Mouse (Mus musculus): ENCODE data around the gene Rbm20. TPM values are rescaled to one million over a fixed set of nuclear protein-coding genes. Genes with fewer than 3 reads are reported as not detected.

Rbm20 gene
- polyA plus RNA-seq, 1 experiment from 2014 or later = 0.98 TPM

- no peak overlapping the region for H3K4me3 ChIP-seq
- H3K4me2 ChIP-seq (replicated peaks) = no peak overlapping the region
- peaks cover 24% of the 10 kb centered on the region for H3K4me1 ChIP-seq
- peaks cover 6% of the 10 kb centered on the region; the same call in 1 of the 2 replicates for H3K27me3 ChIP-seq (replicated peaks)
- ATAC-seq (ENCODE audit: low FRiP score, low read depth) = no peak
- no peaks in the 10 kb centered on the region for H3K36me3 ChIP-seq
- WGBS = 84% methylated on average over 4 of the region's 4 CpGs
- no peak overlapping the region for H3K9ac ChIP-seq
- H3K9me3 ChIP-seq = no peaks in the 10 kb centered on the region
- no peak overlapping the region for H3K27ac ChIP-seq
These were observed 177.9 kb downstream of the Rbm20 start for GRCm38 (mm10) chr19:53854978-53855377.

- Histone ChIP-seq H3K9me3 (no peaks in the 10 kb centered on the region), H3K9ac (no peak overlapping the region), H3K27me3 (replicated peaks) (peaks cover 6% of the 10 kb centered on the region; the same call in 1 of the 2 replicates), H3K4me1 (peaks cover 19% of the 10 kb centered on the region), H3K4me2 (replicated peaks) (no peak overlapping the region), H3K4me3 (no peak overlapping the region), H3K36me3 (no peaks in the 10 kb centered on the region), H3K27ac (no peak overlapping the region)
- no peak for ATAC-seq (ENCODE audit: low FRiP score, low read depth)
- WGBS = 85% methylated on average over 5 of the region's 5 CpGs
These were observed 178.7 kb downstream of the Rbm20 start for GRCm38 (mm10) chr19:53855781-53856180.

GRCm38 (mm10) chr19:53856794-53857193 lies 179.7 kb downstream of the Rbm20 start:
- no peak for ATAC-seq (ENCODE audit: low FRiP score, low read depth)
- Histone ChIP-seq H3K9ac (no peak overlapping the region), H3K4me1 (peaks cover 19% of the 10 kb centered on the region)

GRCm38 (mm10) chr19:53857962-53858361 lies 180.9 kb downstream of the Rbm20 start:
- 84% methylated on average over 6 of the region's 6 CpGs for WGBS

More at GRCm38 (mm10) chr19:53856794-53857193, 179.7 kb downstream of the Rbm20 start:
- no peak overlapping the region for H3K27ac ChIP-seq
- no peak overlapping the region for H3K4me2 ChIP-seq (replicated peaks)
- no peaks in the 10 kb centered on the region for H3K9me3 ChIP-seq
- 59% methylated on average over 9 of the region's 9 CpGs for WGBS
- no peaks in the 10 kb centered on the region for H3K36me3 ChIP-seq
- no peak overlapping the region for H3K4me3 ChIP-seq
- peaks cover 6% of the 10 kb centered on the region; the same call in 1 of the 2 replicates for H3K27me3 ChIP-seq (replicated peaks)

GRCm38 (mm10) chr19:53859149-53859548 lies 182.0 kb downstream of the Rbm20 start:
- H3K9ac ChIP-seq = no peak overlapping the region
- no peak overlapping the region for H3K4me2 ChIP-seq (replicated peaks)
- H3K27me3 ChIP-seq (replicated peaks) = peaks cover 6% of the 10 kb centered on the region; the same call in 1 of the 2 replicates
- no peaks in the 10 kb centered on the region for H3K4me1 ChIP-seq
- H3K9me3 ChIP-seq = no peaks in the 10 kb centered on the region
- H3K27ac ChIP-seq = no peak overlapping the region
- no peak overlapping the region for H3K4me3 ChIP-seq
- no peaks in the 10 kb centered on the region for H3K36me3 ChIP-seq
- WGBS = 19% methylated on average over 9 of the region's 9 CpGs
- ATAC-seq (ENCODE audit: low FRiP score, low read depth) = 0 out of 2 replicates have a peak, but pooled peaks have one; percentile 29

More at GRCm38 (mm10) chr19:53857962-53858361, 180.9 kb downstream of the Rbm20 start:
- Histone ChIP-seq H3K9me3 (no peaks in the 10 kb centered on the region), H3K36me3 (no peaks in the 10 kb centered on the region), H3K27ac (no peak overlapping the region), H3K27me3 (replicated peaks) (peaks cover 6% of the 10 kb centered on the region; the same call in 1 of the 2 replicates), H3K4me1 (peaks cover 10% of the 10 kb centered on the region), H3K4me2 (replicated peaks) (no peak overlapping the region), H3K9ac (no peak overlapping the region), H3K4me3 (no peak overlapping the region)
- no peak for ATAC-seq (ENCODE audit: low FRiP score, low read depth)

- Histone ChIP-seq H3K4me1 (no peaks in the 10 kb centered on the region), H3K27ac (no peak overlapping the region), H3K4me3 (no peak overlapping the region), H3K9me3 (no peaks in the 10 kb centered on the region), H3K4me2 (replicated peaks) (no peak overlapping the region), H3K9ac (no peak overlapping the region), H3K36me3 (no peaks in the 10 kb centered on the region), H3K27me3 (replicated peaks) (peaks cover 4% of the 10 kb centered on the region; the same call in 1 of the 2 replicates)
- ATAC-seq (ENCODE audit: low FRiP score, low read depth) = no peak
- WGBS = 63% methylated on average over 7 of the region's 7 CpGs
These were observed 182.5 kb downstream of the Rbm20 start for GRCm38 (mm10) chr19:53859593-53859992.

- Histone ChIP-seq H3K27ac (no peak overlapping the region), H3K9me3 (no peaks in the 10 kb centered on the region), H3K36me3 (no peaks in the 10 kb centered on the region), H3K4me3 (no peak overlapping the region), H3K4me2 (replicated peaks) (no peak overlapping the region), H3K27me3 (replicated peaks) (no peaks in the 10 kb centered on the region; the same call in 1 of the 2 replicates), H3K4me1 (no peaks in the 10 kb centered on the region), H3K9ac (no peak overlapping the region)
- 85% methylated on average over 7 of the region's 7 CpGs for WGBS
- no peak for ATAC-seq (ENCODE audit: low FRiP score, low read depth)
These were observed 184.2 kb downstream of the Rbm20 start for GRCm38 (mm10) chr19:53861346-53861745.

GRCm38 (mm10) chr19:53862573-53863246 lies 185.6 kb downstream of the Rbm20 start:
- Histone ChIP-seq H3K4me2 (replicated peaks) (no peak overlapping the region), H3K9me3 (no peaks in the 10 kb centered on the region), H3K27me3 (replicated peaks) (no peaks in the 10 kb centered on the region), H3K27ac (no peak overlapping the region), H3K36me3 (no peaks in the 10 kb centered on the region), H3K4me3 (no peak overlapping the region), H3K4me1 (no peaks in the 10 kb centered on the region), H3K9ac (no peak overlapping the region)
- ATAC-seq (ENCODE audit: low FRiP score, low read depth) = no peak
- 70% methylated on average over 8 of the region's 8 CpGs for WGBS

GRCm38 (mm10) chr19:53867238-53867637 lies 190.1 kb downstream of the Rbm20 start:
- H3K4me2 ChIP-seq (replicated peaks) = no peak overlapping the region
- no peak overlapping the region for H3K9ac ChIP-seq
- H3K27me3 ChIP-seq (replicated peaks) = no peaks in the 10 kb centered on the region
- no peaks in the 10 kb centered on the region for H3K4me1 ChIP-seq
- no peaks in the 10 kb centered on the region for H3K36me3 ChIP-seq
- no peak overlapping the region for H3K27ac ChIP-seq
- H3K9me3 ChIP-seq = no peaks in the 10 kb centered on the region
- H3K4me3 ChIP-seq = no peak overlapping the region
- no peak for ATAC-seq (ENCODE audit: low FRiP score, low read depth)

GRCm38 (mm10) chr19:53868125-53868524 lies 191.0 kb downstream of the Rbm20 start:
- no peak overlapping the region for H3K27ac ChIP-seq
- 89% methylated on average over 6 of the region's 6 CpGs for WGBS

GRCm38 (mm10) chr19:53868796-53869195 lies 191.7 kb downstream of the Rbm20 start:
- no peaks in the 10 kb centered on the region for H3K36me3 ChIP-seq
- H3K27me3 ChIP-seq (replicated peaks) = no peaks in the 10 kb centered on the region
- no peaks in the 10 kb centered on the region for H3K9me3 ChIP-seq
- H3K27ac ChIP-seq = no peak overlapping the region
- H3K4me1 ChIP-seq = no peaks in the 10 kb centered on the region
- H3K4me3 ChIP-seq = no peak overlapping the region
- whole genome bisulfite sequencing = 90% methylated on average over 1 of the region's 1 CpGs
- H3K9ac ChIP-seq = no peak overlapping the region
- no peak overlapping the region for H3K4me2 ChIP-seq (replicated peaks)
- no peak for ATAC-seq (ENCODE audit: low FRiP score, low read depth)

More at GRCm38 (mm10) chr19:53868125-53868524, 191.0 kb downstream of the Rbm20 start:
- no peak for ATAC-seq (ENCODE audit: low FRiP score, low read depth)
- Histone ChIP-seq H3K9me3 (no peaks in the 10 kb centered on the region), H3K36me3 (no peaks in the 10 kb centered on the region), H3K4me2 (replicated peaks) (no peak overlapping the region), H3K4me1 (no peaks in the 10 kb centered on the region), H3K4me3 (no peak overlapping the region), H3K27me3 (replicated peaks) (no peaks in the 10 kb centered on the region), H3K9ac (no peak overlapping the region)

- no peaks in the 10 kb centered on the region for H3K9me3 ChIP-seq
- H3K27ac ChIP-seq = no peak overlapping the region
- no peak overlapping the region for H3K4me3 ChIP-seq
- no peaks in the 10 kb centered on the region for H3K4me1 ChIP-seq
- no peaks in the 10 kb centered on the region for H3K27me3 ChIP-seq (replicated peaks)
- H3K36me3 ChIP-seq = no peaks in the 10 kb centered on the region
- no peak for ATAC-seq (ENCODE audit: low FRiP score, low read depth)
- 79% methylated on average over 4 of the region's 4 CpGs for WGBS
- no peak overlapping the region for H3K4me2 ChIP-seq (replicated peaks)
- no peak overlapping the region for H3K9ac ChIP-seq
These were observed 192.6 kb downstream of the Rbm20 start for GRCm38 (mm10) chr19:53869427-53870385.

All from neural tube, embryonic 12.5 days (tissue).